Mouse (Mus musculus): ENCODE measurements around the gene Pde8b.

The Pde8b gene

DNA sequence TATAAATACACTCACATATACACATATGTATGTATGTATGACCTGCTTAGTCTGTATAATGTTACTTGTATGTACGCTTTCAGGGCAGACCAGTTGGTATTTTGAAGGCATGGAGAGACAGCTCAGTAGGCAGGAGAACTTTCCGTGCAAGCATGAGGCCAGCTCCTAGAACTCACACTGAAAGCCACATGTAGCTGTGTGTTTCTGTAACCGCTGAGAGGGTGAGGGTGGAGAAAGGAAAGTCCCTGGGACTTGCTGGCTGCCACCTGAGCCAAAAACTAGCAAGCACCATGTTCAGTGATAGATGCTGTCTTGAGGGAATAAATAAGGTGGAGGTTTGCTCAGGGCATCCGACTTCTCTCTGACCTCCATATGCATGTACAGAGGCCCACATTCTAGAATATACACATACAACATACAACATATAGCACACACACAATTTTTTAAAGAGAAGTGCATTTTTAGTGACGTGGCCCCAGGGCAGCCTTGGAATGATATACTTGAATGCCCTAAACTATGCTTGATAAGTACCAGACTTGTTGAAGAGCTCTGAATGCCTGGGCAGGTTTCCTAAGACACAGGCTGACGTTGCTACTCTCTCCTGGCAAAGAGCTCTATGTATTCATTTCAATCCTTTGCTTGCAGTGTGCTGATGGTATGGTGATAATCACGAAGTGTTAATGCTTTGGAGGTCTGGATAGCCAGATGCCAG, 238.4 kb downstream of the Pde8b start:
- DNase-seq = peak; percentile 12

- DNase-seq = no peak
Observed at GRCm38 (mm10) chr13:95009261-95009660, 240.9 kb downstream of the Pde8b start.

DNA sequence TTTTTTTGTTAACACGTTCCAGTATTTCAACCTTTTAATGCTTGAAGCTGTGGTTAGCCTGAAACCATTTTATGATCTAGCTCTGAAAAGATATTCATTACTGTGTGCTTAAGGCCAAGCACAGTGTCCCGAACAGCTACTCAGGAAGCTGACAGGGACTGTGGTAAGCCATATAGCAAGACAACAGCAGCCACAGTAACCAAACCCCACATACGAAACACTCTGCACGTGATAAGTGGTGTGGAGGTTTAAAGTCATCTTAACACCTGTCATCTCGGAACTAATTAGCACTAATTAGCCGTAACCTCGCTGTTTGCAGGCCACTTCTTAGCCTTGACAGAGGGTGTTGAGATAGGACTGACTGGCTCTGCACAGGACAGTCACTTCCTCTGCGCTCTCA, 242.9 kb downstream of the Pde8b start:
- DNase-seq = no peak

GRCm38 (mm10) chr13:94990516-94990915, 259.6 kb downstream of the Pde8b start:
- peak; percentile 35 for DNase-seq

- no peak for DNase-seq
Observed at GRCm38 (mm10) chr13:94979081-94979480, 271.1 kb downstream of the Pde8b start.

DNA sequence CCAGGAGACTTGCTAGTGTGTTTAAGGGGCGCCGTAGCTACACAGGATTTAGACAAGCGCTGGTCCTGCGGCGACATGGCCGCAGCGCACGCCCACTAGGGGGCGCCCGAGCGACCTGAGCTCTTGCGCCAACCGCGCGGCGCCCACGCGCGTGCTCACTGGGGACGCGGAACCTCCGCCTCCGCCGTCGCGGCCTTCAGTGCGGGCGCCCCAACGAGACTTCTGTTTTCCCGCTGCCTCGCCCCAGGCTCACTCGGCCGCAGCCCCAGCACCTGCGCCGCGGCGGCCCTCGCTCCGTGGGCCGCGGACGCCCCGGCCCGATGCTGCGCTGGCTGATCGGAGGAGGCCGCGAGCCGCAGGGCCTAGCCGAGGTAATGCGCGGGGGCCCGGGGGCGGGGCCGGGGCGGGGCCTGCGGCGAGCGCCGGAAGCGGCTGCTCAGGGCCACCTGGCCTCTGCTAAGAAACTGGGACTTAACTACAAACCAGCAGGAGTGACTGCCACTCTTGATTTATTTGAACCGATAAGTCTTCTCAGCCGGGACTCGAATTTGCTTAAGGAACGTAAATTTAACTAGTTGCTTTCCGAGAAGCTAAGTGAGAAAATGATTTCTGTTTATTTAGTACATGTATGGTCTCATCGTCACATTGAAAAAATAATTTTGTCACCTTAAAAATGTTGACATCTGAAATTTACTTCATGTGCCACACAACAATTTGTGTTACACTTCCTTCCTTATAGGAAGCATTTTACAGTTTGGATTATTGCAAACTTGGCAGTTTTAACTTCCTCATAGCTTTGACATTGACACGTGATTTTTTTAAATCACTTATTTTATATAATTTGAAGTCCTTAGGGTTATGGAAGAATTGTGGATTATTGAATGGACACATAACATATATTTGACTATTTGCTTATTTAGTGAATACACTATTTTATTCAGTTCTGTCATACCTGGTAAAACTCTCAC, 273.6 kb downstream of the Pde8b start, which contains the start of gene Wdr41:
Gene Wdr41 (plus strand): TSS at position 126 of the 968 bp plus-strand sequence.
- DNase-seq = peak; percentile 95

DNA sequence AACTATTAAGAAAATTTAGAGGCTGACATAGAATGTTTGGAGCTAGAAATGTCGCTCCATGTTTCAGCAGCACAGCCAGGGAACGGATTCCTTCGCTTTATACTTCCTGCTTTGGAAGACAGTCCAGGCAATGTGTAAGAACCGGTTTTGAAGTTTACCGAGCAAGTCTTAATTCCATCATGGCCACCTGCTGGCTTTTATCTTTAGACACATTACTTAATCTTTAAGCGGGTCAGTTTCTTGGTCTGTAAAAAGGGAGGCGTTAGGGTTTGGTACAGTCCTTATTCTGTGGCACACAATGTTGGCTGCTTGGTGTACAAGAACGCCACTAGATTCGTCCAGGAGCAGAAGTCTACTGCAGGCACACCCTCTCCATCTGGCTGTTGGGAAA, 274.3 kb downstream of the Pde8b start:
- DNase-seq = no peak
